Mouse (Mus musculus) liver, embryonic 14.5 days (tissue): ENCODE results near the gene Adcy3.

Source experiments
- CTCF ChIP-seq: IDR thresholded peaks from 2 replicates; pipeline ENCODE4 v1.5.1; 2016; ENCODE audit warnings: antibody characterized with exemption, low read depth, control low read depth
- EP300 ChIP-seq: IDR thresholded peaks from 2 replicates; pipeline ENCODE4 v1.6.1; 2016; ENCODE audit warnings: antibody characterized with exemption, low read depth

GRCm38 (mm10) chr12:4188171-4189059, 55.5 kb downstream of the Adcy3 start:
- no peak for TF ChIP-seq CTCF
- no peak for TF ChIP-seq EP300
